Mouse (Mus musculus) MEL (cell line): ENCODE data around the gene Adam1b.

ENCODE experiments used
- POLR2A ChIP-seq, 2 experiments: IDR thresholded peaks; 2 replicates each; pipeline ENCODE4 v1.6.1; 2011 to 2012; ENCODE audit warnings: low read length in 2 of 2, mild to moderate bottlenecking in 2 of 2, control low read depth in 1 of 2, improper control_type of control experiment in 1 of 2, low read depth in 1 of 2, moderate library complexity in 1 of 2; ENCODE audit not compliant: control insufficient read depth in 1 of 2, insufficient read depth in 1 of 2, poor library complexity in 1 of 2
- TBP ChIP-seq: IDR thresholded peaks from 2 replicates; pipeline ENCODE4 v1.8.0; 2011; ENCODE audit warnings: low read depth, low read length, improper control_type of control experiment

DNA sequence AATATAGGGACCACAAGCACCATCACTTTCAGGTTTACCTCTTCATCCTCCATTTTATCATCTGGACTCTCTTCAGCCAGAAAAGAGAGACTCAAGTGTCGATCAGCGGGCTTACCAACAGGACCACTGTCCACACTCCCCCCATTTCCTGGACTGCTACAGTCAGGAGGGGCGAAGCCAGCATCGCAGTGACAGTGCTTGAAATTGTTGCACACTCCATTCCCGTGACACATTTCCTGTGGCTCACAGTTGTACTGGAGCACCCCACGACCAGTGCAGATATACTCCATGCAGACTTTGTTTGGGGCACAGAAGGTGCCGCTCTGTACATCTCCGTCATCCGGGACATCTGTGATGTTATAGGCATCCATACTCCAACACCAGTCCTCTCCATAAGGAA is 15.7 kb upstream of the Adam1b start:
- no peak for TF ChIP-seq POLR2A (IDR thresholded peaks at IDR 0.05; ENCODE audit: control insufficient read depth in 1 of 2, insufficient read depth in 1 of 2, low read depth in 1 of 2, low read length in 2 of 2, poor library complexity in 1 of 2)
- no peak for TF ChIP-seq TBP
